Mouse (Mus musculus): ENCODE measurements around the gene Tmx1. TPM values are rescaled to one million over a fixed set of nuclear protein-coding genes. Genes with fewer than 3 reads are reported as not detected.

Tmx1 gene
- polyA plus RNA-seq, 1 experiment, result 4.8 TPM

DNA sequence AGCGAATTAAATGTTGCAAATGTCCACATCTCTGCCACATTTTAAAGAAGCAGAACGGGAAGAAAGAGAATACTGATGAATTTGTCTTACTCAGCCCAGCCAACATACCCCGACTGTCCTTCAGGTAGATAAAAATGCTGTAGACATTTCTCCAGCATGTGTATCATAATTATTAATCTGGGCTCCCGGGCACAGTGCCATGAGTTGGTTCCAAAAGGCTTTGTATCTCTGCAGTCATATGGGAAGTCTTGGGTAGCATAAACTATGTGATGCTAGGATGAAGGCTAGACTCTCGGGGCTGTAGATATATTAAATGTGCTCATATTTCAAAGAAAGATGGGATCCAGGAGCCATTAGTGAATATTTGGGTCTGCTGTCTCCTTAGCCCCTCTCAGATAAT, 53.1 kb downstream of the Tmx1 start:
- no peak for TF ChIP-seq GATA1 (IDR thresholded peaks at IDR 0.05; ENCODE audit: low read length)
- no peak for TF ChIP-seq TAL1 (IDR thresholded peaks at IDR 0.05; ENCODE audit: low read length)
- Histone ChIP-seq H3K4me3 (replicated peaks) (no peak overlapping the region), H3K9me3 (ENCODE audit: control insufficient read depth, low read length) (no peaks in the 10 kb centered on the region), H3K27me3 (ENCODE audit: control insufficient read depth) (no peaks in the 10 kb centered on the region), H3K4me1 (ENCODE audit: control insufficient read depth) (no peaks in the 10 kb centered on the region), H3K36me3 (ENCODE audit: control insufficient read depth) (no peaks in the 10 kb centered on the region)

DNA sequence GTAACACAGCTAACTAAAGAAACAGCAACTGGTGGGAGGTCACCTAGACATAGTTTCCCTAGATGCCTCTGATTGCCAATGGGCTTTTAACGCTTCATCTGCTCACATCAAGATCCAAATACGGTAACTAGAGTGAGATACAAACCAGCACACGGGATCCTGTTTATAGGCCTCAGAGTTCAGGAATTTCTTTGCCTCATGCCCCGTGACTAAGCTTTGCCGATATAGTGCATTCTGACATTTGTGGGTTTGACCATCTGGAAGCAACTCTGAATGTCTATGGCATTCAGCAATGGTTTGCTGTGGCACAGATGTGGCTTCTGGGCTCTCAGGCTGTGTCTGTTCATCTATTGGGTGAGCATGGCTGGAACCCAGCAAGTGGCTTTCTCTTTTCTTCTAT, 59.1 kb downstream of the Tmx1 start:
- Histone ChIP-seq H3K9me3 (ENCODE audit: control insufficient read depth, low read length) (no peaks in the 10 kb centered on the region), H3K4me3 (replicated peaks) (no peak overlapping the region), H3K27me3 (ENCODE audit: control insufficient read depth) (no peaks in the 10 kb centered on the region), H3K4me1 (ENCODE audit: control insufficient read depth) (no peaks in the 10 kb centered on the region), H3K36me3 (ENCODE audit: control insufficient read depth) (no peaks in the 10 kb centered on the region)
- TF ChIP-seq GATA1 (IDR thresholded peaks at IDR 0.05; ENCODE audit: low read length), result no peak
- TF ChIP-seq TAL1 (IDR thresholded peaks at IDR 0.05; ENCODE audit: low read length), result no peak

GRCm38 (mm10) chr12:70512431-70512830, 59.5 kb downstream of the Tmx1 start:
- H3K4me3 ChIP-seq (replicated peaks), result no peak overlapping the region
- H3K4me1 ChIP-seq (ENCODE audit: control insufficient read depth), result no peaks in the 10 kb centered on the region
- no peaks in the 10 kb centered on the region for H3K36me3 ChIP-seq (ENCODE audit: control insufficient read depth)
- no peaks in the 10 kb centered on the region for H3K27me3 ChIP-seq (ENCODE audit: control insufficient read depth)
- no peaks in the 10 kb centered on the region for H3K9me3 ChIP-seq (ENCODE audit: control insufficient read depth, low read length)
- no peak for TF ChIP-seq GATA1 (IDR thresholded peaks at IDR 0.05; ENCODE audit: low read length)
- no peak for TF ChIP-seq TAL1 (IDR thresholded peaks at IDR 0.05; ENCODE audit: low read length)

Other genes starting within 250 kb of the Tmx1 start
- 0.11 and 0.15 TPM in 2 replicates for gene Pygl, start 221.6 kb upstream of the Tmx1 start, polyA plus RNA-seq (2012)
- not detected in 2 replicates for gene Trim9, start 105.5 kb upstream of the Tmx1 start, polyA plus RNA-seq (2012)

All from erythroblast, embryonic 14.5 days (primary cell).